Mouse (Mus musculus): ENCODE results near the gene Lama2. TPM values are rescaled to one million over a fixed set of nuclear protein-coding genes. Genes with fewer than 3 reads are reported as not detected.

Lama2 gene
- total and polyA plus RNA-seq, 3 experiments, result not detected

- no peaks in the 10 kb centered on the region for H3K36me3 ChIP-seq (ENCODE audit: control insufficient read depth in 1 of 2, insufficient read depth in 2 of 2, low read length in 2 of 2)
- H3K4me3 ChIP-seq (ENCODE audit: control insufficient read depth in 1 of 2, insufficient read depth in 1 of 2, low read depth in 2 of 2, low read length in 2 of 2), result no peak overlapping the region
- TF ChIP-seq MAX (IDR thresholded peaks at IDR 0.05; ENCODE audit: low read length) (no peak), MXI1 (IDR thresholded peaks at IDR 0.05; ENCODE audit: low read depth, low read length) (no peak), RCOR1 (IDR thresholded peaks at IDR 0.05; ENCODE audit: low read depth, low read length) (no peak), BHLHE40 (IDR thresholded peaks at IDR 0.05; ENCODE audit: borderline replicate concordance, low read depth, low read length) (no peak), JUND (IDR thresholded peaks at IDR 0.05; ENCODE audit: low read depth, low read length) (no peak), POLR2AphosphoS2 (IDR thresholded peaks at IDR 0.05; ENCODE audit: low read length) (no peak), TAL1 (IDR thresholded peaks at IDR 0.05; ENCODE audit: low read length) (no peak), MAZ (IDR thresholded peaks at IDR 0.05; ENCODE audit: low read depth, low read length) (no peak), ETS1 (IDR thresholded peaks at IDR 0.05; ENCODE audit: low read depth, low read length) (no peak), E2F4 (IDR thresholded peaks at IDR 0.05; ENCODE audit: borderline replicate concordance, low read depth, low read length) (no peak), POLR2A (IDR thresholded peaks at IDR 0.05; ENCODE audit: control insufficient read depth in 1 of 2, insufficient read depth in 1 of 2, low read depth in 1 of 2, low read length in 2 of 2, poor library complexity in 1 of 2) (no peak), MYC (IDR thresholded peaks at IDR 0.05; ENCODE audit: low read depth, low read length) (no peak), RAD21 (IDR thresholded peaks at IDR 0.05; ENCODE audit: low read depth, low read length) (no peak), ZC3H11A (IDR thresholded peaks at IDR 0.05; ENCODE audit: low read depth, low read length) (no peak), SIN3A (IDR thresholded peaks at IDR 0.05; ENCODE audit: low read length) (no peak), HCFC1 (IDR thresholded peaks at IDR 0.05; ENCODE audit: low read depth, low read length) (no peak), GABPA (IDR thresholded peaks at IDR 0.05; ENCODE audit: low read depth, low read length) (no peak)
- no peaks in the 10 kb centered on the region for H3K4me1 ChIP-seq (ENCODE audit: control insufficient read depth in 1 of 2, insufficient read depth in 2 of 2, low read length in 2 of 2)
- no peak overlapping the region for H3K9ac ChIP-seq (ENCODE audit: control insufficient read depth, low read depth, low read length, poor library complexity, severe bottlenecking)
- no peaks in the 10 kb centered on the region for H3K79me2 ChIP-seq (ENCODE audit: control insufficient read depth, insufficient read depth, low read length, poor library complexity)
- no peaks in the 10 kb centered on the region for H3K27me3 ChIP-seq (ENCODE audit: control insufficient read depth in 1 of 2, insufficient read depth in 2 of 2, low read length in 2 of 2)
- no peaks in the 10 kb centered on the region for H3K9me3 ChIP-seq (replicated peaks; ENCODE audit: insufficient read depth, low read length)
- DNase-seq (ENCODE audit: low read depth, low spot score), result no peak
- H3K27ac ChIP-seq (ENCODE audit: control insufficient read depth, low read depth, low read length), result no peak overlapping the region
Measured at GRCm38 (mm10) chr10:27413583-27414465, 205.7 kb downstream of the Lama2 start.

- H3K9ac ChIP-seq (ENCODE audit: control insufficient read depth, low read depth, low read length, poor library complexity, severe bottlenecking), result no peak overlapping the region
- H3K4me1 ChIP-seq (ENCODE audit: control insufficient read depth in 1 of 2, insufficient read depth in 2 of 2, low read length in 2 of 2), result no peaks in the 10 kb centered on the region
- no peaks in the 10 kb centered on the region for H3K36me3 ChIP-seq (ENCODE audit: control insufficient read depth in 1 of 2, insufficient read depth in 2 of 2, low read length in 2 of 2)
- H3K79me2 ChIP-seq (ENCODE audit: control insufficient read depth, insufficient read depth, low read length, poor library complexity), result no peaks in the 10 kb centered on the region
- no peak overlapping the region for H3K27ac ChIP-seq (ENCODE audit: control insufficient read depth, low read depth, low read length)
- no peaks in the 10 kb centered on the region for H3K27me3 ChIP-seq (ENCODE audit: control insufficient read depth in 1 of 2, insufficient read depth in 2 of 2, low read length in 2 of 2)
- no peak overlapping the region for H3K4me3 ChIP-seq (ENCODE audit: control insufficient read depth in 1 of 2, insufficient read depth in 1 of 2, low read depth in 2 of 2, low read length in 2 of 2)
- no peaks in the 10 kb centered on the region for H3K9me3 ChIP-seq (replicated peaks; ENCODE audit: insufficient read depth, low read length)
- no peak for DNase-seq (ENCODE audit: low read depth, low spot score)
- TF ChIP-seq E2F4 (IDR thresholded peaks at IDR 0.05; ENCODE audit: borderline replicate concordance, low read depth, low read length), result no peak
- TF ChIP-seq CHD2 (IDR thresholded peaks at IDR 0.05; ENCODE audit: low read length), result no peak
- TF ChIP-seq RAD21 (IDR thresholded peaks at IDR 0.05; ENCODE audit: low read depth, low read length), result no peak
- no peak for TF ChIP-seq GATA1 (IDR thresholded peaks at IDR 0.05; ENCODE audit: low read depth, low read length)
- TF ChIP-seq BHLHE40 (IDR thresholded peaks at IDR 0.05; ENCODE audit: borderline replicate concordance, low read depth, low read length), result no peak
- TF ChIP-seq RCOR1 (IDR thresholded peaks at IDR 0.05; ENCODE audit: low read depth, low read length), result no peak
- TF ChIP-seq USF2 (IDR thresholded peaks at IDR 0.05; ENCODE audit: borderline replicate concordance in 1 of 2, insufficient read depth in 1 of 2, low read depth in 1 of 2, low read length in 2 of 2), result no peak
- TF ChIP-seq MAFK (IDR thresholded peaks at IDR 0.05; ENCODE audit: borderline replicate concordance, low read depth, low read length), result no peak
- TF ChIP-seq ZKSCAN1 (IDR thresholded peaks at IDR 0.05; ENCODE audit: low read depth, low read length), result no peak
- no peak for TF ChIP-seq TBP (IDR thresholded peaks at IDR 0.05; ENCODE audit: low read depth, low read length)
- TF ChIP-seq NRF1 (IDR thresholded peaks at IDR 0.05; ENCODE audit: insufficient read depth, low read depth, low read length, poor library complexity, severe bottlenecking), result no peak
Measured at GRCm38 (mm10) chr10:27390753-27391152, 228.8 kb downstream of the Lama2 start.

Measured in MEL (cell line).